Mouse (Mus musculus) bone marrow, adult 2 months (tissue): Measurements from ENCODE around the gene Dusp5.

ENCODE experiments used
- CTCF ChIP-seq: fragments of 200-500 bp; IDR thresholded peaks from 2 replicates; pipeline ENCODE4 v1.5.1; 2011; ENCODE audit warnings: low read length, control low read depth; ENCODE audit not compliant: control insufficient read depth, insufficient read depth
- POLR2A ChIP-seq: fragments of 200-500 bp; IDR thresholded peaks from 2 replicates; pipeline ENCODE4 v1.6.1; 2011; ENCODE audit warnings: low read depth, mild to moderate bottlenecking, control low read depth, low read length, borderline replicate concordance; ENCODE audit not compliant: control insufficient read depth

DNA sequence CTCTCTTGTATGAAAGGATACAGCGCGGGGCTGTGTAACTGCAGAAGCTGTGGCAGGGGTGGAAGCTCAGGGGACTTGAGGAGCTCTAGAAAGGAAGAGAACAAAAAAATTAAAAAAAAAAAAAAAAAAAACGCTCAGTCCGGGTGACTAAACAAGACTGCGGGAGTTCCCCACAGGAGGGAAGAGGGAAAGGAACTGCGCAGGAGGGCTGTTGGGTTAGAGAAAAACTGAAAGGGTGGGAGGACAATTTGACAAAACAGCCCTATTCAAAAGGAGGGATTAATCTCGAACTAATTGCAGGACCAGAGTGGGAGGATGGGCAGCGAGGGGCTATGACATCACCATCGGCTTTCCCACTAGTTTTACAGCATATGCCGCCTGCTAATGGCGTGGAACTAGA is 39.0 kb downstream of the Dusp5 start:
- TF ChIP-seq CTCF (no peak), POLR2A (no peak)
